Mouse (Mus musculus): ENCODE results near the gene Pla2g2c. TPM values are rescaled to one million over a fixed set of nuclear protein-coding genes. Genes with fewer than 3 reads are reported as not detected.

Pla2g2c gene
- total RNA-seq (2021) = not detected

DNA sequence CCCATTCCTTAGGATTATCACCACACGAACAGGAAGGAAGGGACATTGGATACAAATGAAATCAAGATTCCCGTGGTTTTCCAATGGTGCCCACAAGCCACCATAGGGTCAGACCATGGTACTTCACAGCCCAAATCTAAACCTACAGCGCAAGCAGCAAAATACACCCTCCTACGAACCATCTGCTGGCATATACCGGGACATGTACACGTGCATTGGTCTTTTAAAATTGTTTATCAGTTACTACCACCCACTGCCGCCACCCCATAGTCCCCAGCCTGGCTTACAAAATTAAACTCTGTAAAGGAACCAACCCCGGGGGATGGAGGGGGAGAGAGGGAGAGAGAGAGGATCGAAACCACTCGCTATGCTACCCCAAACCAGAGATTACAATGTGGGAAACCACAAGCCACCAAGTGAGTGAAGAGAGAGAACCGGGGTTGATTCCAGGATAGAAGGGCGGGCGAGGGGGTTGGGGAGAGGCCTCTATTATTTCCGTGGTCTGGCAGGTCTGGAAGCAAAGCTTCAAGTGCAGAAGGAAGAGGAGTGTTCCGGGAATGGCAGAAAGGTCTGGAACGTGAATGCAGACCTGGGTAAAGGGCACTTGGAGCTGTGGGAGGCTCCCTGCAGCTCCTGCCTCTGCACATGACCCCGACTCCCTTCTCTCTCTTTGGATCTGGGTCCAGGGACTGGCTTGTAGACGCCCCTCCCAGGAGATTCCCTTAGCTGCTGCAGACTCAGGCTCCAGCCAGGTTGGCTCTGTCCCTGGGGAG lies at the start of gene Pla2g2c:
Gene Pla2g2c, plus strand, starts transcription at position 439 of the 773 bp plus-strand sequence.
- intact Hi-C loops (cut with DNase I) = no loop called here
- no peak for DNase-seq (ENCODE audit: extremely low spot score in 1 of 2, low spot score in 2 of 2)

DNA sequence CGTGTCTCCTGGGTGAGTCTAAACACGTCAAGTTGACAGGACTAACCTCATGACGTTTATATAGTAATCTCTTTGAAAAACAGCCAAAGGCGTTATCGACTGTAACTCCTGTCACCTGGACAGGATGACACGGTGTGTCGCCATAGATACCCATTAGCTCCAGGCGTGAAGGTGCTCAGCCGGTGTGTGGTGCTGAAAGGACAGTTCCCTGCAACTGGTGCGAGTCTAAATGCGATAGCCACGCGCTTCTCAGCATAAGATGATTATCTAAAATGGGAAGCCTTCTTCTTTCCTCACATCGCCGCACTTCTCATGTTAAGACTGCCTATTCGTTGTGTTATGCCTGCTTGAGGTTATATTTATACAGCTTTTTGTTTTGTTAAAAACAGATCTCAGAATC lies 48.1 kb upstream of the Pla2g2c start:
- no peak for DNase-seq (ENCODE audit: extremely low spot score in 1 of 2, low spot score in 2 of 2)
- intact Hi-C loops (cut with DNase I) = no loop called here

GRCm38 (mm10) chr4:138677579-138677978 lies 47.0 kb upstream of the Pla2g2c start:
- peak; percentile 76 to 79 for DNase-seq (ENCODE audit: extremely low spot score in 1 of 2, low spot score in 2 of 2)
- intact Hi-C loops (cut with DNase I) = no loop called here

DNA sequence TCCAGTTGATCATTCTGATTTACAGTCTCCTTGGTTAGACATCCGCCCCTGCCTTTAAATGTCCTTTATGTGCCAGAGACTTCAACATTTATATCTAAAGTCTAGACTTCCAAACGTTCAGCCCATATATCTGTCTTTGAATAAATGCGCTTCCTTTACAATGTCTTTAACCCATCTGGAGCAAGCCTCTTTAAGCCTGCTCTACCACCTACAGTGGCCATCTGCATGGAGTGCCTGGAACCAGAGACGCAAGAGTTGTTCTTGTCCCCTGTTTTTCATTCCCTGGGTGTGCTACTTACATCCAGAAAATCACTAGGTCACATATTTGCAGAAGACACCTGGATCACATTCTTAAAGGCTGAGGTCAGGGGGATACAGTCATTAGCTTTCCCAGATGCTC lies 44.5 kb upstream of the Pla2g2c start:
- intact Hi-C loops (cut with DNase I) = no loop called here
- peak in 1 of 2 experiments; percentile 7 for DNase-seq (ENCODE audit: extremely low spot score in 1 of 2, low spot score in 2 of 2)

DNA sequence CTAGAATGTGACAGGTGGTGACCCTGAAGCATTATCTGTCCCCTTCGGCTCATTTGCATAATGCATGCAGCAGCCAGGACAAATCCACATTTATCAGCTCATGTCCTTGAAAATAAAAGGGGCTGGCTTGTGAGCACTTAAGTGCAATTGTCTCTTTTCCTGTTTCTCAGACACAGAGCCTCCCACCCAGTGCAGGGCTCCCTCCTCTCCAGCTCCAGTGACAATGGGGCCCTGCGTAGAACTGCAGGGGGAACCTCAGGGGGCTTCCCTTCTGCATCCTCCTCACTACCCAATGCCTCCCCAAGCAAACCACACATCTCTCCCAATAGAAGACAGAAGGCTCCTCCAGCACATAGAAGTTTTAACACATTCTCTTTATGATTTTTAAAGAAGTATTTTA lies 41.8 kb upstream of the Pla2g2c start:
- intact Hi-C loops (cut with DNase I) = no loop called here
- no peak for DNase-seq (ENCODE audit: extremely low spot score in 1 of 2, low spot score in 2 of 2)

GRCm38 (mm10) chr4:138685813-138686212 lies 38.8 kb upstream of the Pla2g2c start:
- DNase-seq (ENCODE audit: extremely low spot score in 1 of 2, low spot score in 2 of 2) = no peak
- intact Hi-C loops (cut with DNase I) = no loop called here

DNA sequence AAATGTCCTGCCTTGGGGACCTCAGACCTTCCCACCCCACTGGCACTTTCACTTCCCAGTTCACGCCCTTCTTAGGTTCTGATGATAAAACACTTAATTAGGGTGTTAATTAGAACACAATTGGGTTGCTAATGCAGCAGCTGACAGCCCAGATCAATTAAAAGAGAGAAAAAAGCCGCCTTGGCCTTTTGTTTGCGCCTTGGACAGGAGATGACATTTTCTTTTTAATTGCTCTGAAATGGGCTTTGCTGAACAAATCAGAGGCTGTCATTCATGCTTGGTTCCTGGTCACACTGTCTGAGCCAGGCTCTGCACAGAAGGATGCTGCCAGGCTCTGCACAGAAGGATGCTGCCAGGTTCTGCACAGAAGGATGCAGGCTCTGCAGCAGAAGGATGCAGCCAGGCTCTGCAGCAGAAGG lies 35.5 kb upstream of the Pla2g2c start:
- no peak for DNase-seq (ENCODE audit: extremely low spot score in 1 of 2, low spot score in 2 of 2)
- intact Hi-C loops (cut with DNase I) = no loop called here

GRCm38 (mm10) chr4:138690561-138690960 lies 34.0 kb upstream of the Pla2g2c start:
- intact Hi-C loops (cut with DNase I) = no loop called here
- DNase-seq (ENCODE audit: extremely low spot score in 1 of 2, low spot score in 2 of 2) = no peak

- intact Hi-C loops (cut with DNase I) = no loop called here
- DNase-seq (ENCODE audit: extremely low spot score in 1 of 2, low spot score in 2 of 2) = no peak
These were observed 33.0 kb upstream of the Pla2g2c start for GRCm38 (mm10) chr4:138691443-138692181.

DNA sequence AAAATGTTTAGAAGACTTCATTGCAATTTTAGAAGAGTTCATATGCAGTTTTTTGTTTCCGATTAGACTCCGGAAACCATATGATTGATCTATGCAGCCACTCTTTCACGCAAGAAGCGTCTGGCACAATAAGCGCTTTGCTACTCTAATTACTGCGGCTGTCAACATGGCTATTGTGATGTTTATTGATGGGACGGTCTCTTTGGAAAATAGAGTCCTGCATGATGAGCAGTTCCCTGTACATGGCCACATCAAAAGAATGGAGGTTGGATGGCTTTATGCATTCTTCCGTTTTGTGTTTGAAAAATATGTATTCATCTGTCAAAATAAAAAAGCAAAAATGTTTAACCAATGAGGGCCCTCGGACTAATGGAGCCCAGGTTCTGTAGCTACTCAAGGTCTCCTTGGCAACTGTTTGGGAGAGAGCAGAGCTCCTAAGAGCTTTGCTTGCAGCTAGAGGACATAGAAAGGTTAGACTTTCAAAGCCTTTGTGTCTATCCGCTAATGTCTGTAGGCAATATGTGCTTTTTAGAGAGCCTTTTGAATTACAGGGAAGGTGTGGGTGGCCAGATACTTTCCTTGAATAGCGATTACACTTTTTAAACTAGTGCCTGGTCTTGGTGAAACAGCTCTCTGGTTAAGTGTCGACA lies 31.4 kb upstream of the Pla2g2c start:
- no peak for DNase-seq (ENCODE audit: extremely low spot score in 1 of 2, low spot score in 2 of 2)
- intact Hi-C loops (cut with DNase I) = no loop called here

- DNase-seq (ENCODE audit: extremely low spot score in 1 of 2, low spot score in 2 of 2) = no peak
- intact Hi-C loops (cut with DNase I) = no loop called here
These were observed 27.9 kb upstream of the Pla2g2c start for GRCm38 (mm10) chr4:138696720-138697119.

DNA sequence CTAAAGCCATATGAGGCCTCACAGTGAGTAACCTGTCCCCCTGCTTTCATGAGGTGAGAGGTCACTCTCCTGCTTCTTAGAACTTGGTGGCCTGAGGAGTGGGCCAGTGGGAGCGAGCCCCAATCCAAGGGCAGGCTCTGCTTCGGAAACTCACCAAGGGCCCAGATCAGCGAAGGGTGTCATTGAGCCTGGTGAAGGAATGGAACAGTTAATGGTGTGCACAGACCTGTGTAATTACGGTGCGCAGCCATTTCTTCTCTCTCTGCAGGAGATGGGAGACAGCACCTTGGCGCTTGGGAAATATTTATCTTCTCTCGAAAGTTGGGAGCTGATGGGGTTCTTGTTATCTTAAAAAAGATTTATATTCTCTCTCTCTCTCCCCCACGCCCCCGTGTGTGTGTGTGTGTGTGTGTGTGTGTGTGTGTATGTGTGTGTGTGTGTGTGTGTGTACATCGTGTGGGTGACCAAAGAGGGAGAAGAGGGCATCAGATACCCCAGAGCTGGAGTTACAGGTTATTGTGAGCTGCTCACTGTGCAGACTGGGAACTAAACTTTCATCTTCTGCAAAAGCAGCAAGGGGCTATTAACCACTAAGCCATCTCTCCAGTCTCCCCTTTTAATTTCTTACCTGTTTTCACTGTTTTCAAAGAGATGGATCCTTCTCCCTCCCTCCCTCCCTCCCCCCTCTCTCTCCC lies 27.3 kb upstream of the Pla2g2c start:
- DNase-seq (ENCODE audit: extremely low spot score in 1 of 2, low spot score in 2 of 2) = no peak
- intact Hi-C loops (cut with DNase I) = no loop called here

- intact Hi-C loops (cut with DNase I) = no loop called here
These were observed 26.3 kb upstream of the Pla2g2c start for GRCm38 (mm10) chr4:138698296-138698695.

DNA sequence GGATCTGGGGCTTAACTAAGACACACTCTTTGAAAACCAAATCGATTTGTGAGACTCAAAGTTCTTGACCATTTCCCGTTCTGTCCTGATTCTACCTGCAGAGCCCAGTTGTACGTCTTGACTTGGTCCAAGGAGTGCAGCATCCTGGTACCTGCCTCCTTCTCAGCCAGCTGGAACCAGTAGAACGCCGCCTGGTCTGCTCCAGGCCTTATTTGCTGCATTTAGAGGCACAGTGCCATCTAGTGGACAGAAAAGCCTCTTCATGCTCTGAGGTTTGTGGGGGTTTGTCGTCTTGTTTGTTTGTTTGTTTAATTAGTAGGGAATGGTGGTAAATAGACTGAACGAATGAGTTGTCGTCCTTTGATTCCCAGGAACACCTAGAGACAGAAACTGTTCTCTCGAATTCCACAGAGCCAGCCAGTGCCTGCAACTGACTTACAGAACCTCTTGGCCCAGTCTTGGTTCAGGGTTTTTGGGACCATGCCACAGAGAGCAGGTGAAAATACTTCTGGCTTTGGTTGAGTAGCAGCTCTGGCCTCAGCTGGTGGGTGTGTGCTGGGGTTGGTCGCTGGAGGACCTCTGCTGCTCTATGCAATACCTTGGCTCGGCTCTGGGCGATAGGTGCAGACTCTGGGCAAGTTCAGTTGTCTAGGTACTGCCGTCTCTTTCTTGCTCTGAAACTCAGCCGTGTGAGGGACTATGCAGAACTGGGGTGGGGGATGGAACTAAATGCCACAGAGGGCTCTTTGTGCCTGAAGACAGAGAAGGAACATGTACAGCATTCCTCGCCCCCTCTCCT lies 24.2 kb upstream of the Pla2g2c start:
- intact Hi-C loops (cut with DNase I) = loop anchor here (2.0 to 5.0 kb wide), 3 partner anchors 133 to 254 kb away; no protein-coding TSS in a partner anchor

More at GRCm38 (mm10) chr4:138698296-138698695, 26.3 kb upstream of the Pla2g2c start:
- no peak for DNase-seq (ENCODE audit: extremely low spot score in 1 of 2, low spot score in 2 of 2)

DNA sequence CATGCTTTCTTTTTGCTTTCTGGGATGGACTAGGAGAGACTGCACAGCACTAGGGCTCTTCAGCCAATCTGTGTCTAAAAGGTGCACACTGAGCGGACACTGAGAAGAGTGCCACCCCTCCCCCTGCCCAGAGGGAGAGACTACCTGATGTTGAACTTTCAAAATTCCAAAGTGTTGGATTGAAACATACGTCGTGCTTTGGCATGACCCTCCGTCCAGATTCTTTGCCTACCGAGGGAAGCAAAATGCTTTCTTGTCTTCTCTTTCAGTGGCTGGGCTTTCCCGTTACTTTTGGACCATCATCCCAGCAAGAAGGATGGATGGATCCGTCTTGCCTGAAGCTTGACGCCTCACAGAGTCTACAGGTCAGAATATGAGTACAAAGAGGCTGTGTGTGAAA lies 23.5 kb upstream of the Pla2g2c start:
- intact Hi-C loops (cut with DNase I) = loop anchor here (2.0 to 5.0 kb wide), 3 partner anchors 134 to 254 kb away; no protein-coding TSS in a partner anchor

More for the DNA sequence above, 24.2 kb upstream of the Pla2g2c start:
- DNase-seq (ENCODE audit: extremely low spot score in 1 of 2, low spot score in 2 of 2) = peak; percentile 65 to 66

DNA sequence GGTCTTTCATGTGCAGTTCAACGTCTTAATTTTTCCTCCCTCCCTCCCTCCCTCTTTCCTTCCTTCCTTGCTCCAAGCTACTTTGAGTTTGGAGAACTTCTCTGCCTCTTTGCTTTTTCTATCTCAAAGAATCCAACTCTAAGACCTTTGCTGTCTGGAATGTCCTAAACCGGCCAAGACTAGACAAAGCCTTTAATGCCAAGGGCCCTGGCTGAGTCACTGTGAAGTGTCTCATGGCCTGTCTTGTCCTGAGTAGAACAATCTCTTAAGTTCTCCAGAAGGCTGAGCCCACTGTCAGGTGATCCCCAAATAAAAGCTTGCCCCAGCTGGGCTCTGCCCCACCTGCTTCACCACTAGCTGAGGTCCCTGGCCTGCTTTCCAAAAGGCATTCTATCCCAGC lies 22.6 kb upstream of the Pla2g2c start:
- intact Hi-C loops (cut with DNase I) = loop anchor here (5.0 kb wide), 2 partner anchors 135 to 195 kb away; no protein-coding TSS in a partner anchor
- no peak for DNase-seq (ENCODE audit: extremely low spot score in 1 of 2, low spot score in 2 of 2)

More for the DNA sequence above, 23.5 kb upstream of the Pla2g2c start:
- no peak for DNase-seq (ENCODE audit: extremely low spot score in 1 of 2, low spot score in 2 of 2)

GRCm38 (mm10) chr4:138702528-138702927 lies 22.1 kb upstream of the Pla2g2c start:
- intact Hi-C loops (cut with DNase I) = loop anchor here (5.0 kb wide), 2 partner anchors 135 to 195 kb away; no protein-coding TSS in a partner anchor

GRCm38 (mm10) chr4:138703591-138703990 lies 21.0 kb upstream of the Pla2g2c start:
- DNase-seq (ENCODE audit: extremely low spot score in 1 of 2, low spot score in 2 of 2) = no peak
- intact Hi-C loops (cut with DNase I) = loop anchor here (5.0 kb wide), 2 partner anchors 136 to 196 kb away; no protein-coding TSS in a partner anchor

More at GRCm38 (mm10) chr4:138702528-138702927, 22.1 kb upstream of the Pla2g2c start:
- DNase-seq (ENCODE audit: extremely low spot score in 1 of 2, low spot score in 2 of 2) = no peak
